Mouse (Mus musculus) liver, embryonic 14.5 days (tissue): Measurements from ENCODE around the gene Irf2.

Experiments
- CTCF ChIP-seq: IDR thresholded peaks from 2 replicates; pipeline ENCODE4 v1.5.1; 2016; ENCODE audit warnings: antibody characterized with exemption, low read depth, control low read depth
- EP300 ChIP-seq: IDR thresholded peaks from 2 replicates; pipeline ENCODE4 v1.6.1; 2016; ENCODE audit warnings: antibody characterized with exemption, low read depth

DNA sequence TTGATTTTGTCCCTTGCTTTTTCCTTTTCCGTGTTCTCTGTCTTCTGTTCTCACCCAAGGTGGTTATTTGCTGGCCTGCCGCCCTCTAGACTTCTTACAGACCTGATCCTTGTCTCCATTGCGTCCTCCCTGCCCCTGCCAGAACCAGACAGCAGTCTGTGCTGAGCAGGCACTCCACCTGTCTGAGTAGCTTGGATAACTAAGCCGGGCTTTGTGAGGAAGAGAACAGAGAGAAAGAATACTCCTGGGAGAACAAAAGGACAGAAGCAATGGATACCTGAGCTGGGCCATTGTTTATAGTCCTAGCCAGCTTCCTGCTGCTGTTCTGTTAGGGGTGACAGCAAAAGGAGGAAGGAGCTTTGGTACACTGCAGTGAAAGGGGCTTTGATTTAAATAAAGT, 94.2 kb downstream of the Irf2 start:
- TF ChIP-seq CTCF: no peak
- TF ChIP-seq EP300: no peak
